Mouse (Mus musculus): ENCODE measurements at regions not wholly inside any gene's neighbourhood (a gene's known extent, or its start where the extent isn't known, plus 50 kb on each side); places are given as distances from the start of the nearest gene placed in this dataset.

- no peak for DNase-seq (ENCODE audit: extremely low spot score)
These were observed 179.9 kb upstream of the Il12b start for GRCm38 (mm10) chr11:44219971-44220370.

DNA sequence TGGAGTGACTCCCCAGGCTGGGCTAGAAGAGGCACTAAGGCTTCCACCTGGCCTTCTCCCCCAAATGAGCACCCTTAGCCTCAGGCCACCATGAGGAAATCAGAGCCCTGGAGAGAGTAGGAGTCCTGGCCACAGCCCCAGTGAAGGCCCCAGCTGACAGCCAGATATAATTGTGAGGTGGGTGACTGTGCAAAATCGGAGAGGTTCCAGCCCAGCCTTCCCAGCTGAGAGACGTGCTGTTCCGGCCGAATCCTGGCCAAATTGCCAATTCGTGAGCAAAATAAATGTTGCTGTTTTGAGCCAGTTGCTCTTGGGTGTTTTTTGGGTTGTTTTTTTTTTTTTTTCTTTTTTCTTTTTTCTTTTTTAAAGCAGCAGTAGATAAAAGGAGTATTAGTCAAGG lies 169.9 kb upstream of the Il12b start:
- no peak for DNase-seq (ENCODE audit: extremely low spot score)

DNA sequence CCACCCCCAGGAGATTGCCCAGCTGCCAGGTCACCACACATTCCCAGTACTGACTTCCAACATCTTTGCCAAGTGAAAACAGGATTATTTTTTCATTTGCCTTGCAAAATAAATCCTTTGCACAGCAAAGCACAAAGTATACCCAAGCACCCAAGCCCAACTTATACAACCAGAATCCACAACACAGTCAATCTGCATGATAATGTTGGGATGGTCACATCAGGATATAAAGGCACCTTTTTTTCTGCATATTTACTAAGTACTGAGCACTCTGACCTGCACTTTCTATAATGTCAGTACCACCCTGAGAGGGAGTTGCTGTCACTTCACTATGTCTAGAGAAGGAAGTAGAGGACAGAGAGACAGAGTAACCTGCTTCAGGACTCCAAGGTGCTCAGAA lies 164.4 kb upstream of the Il12b start:
- DNase-seq (ENCODE audit: extremely low spot score), result no peak

GRCm38 (mm10) chr11:44238051-44238450 lies 161.8 kb upstream of the Il12b start:
- DNase-seq (ENCODE audit: extremely low spot score), result no peak

GRCm38 (mm10) chr11:44238598-44238997 lies 161.3 kb upstream of the Il12b start:
- DNase-seq (ENCODE audit: extremely low spot score), result no peak

DNA sequence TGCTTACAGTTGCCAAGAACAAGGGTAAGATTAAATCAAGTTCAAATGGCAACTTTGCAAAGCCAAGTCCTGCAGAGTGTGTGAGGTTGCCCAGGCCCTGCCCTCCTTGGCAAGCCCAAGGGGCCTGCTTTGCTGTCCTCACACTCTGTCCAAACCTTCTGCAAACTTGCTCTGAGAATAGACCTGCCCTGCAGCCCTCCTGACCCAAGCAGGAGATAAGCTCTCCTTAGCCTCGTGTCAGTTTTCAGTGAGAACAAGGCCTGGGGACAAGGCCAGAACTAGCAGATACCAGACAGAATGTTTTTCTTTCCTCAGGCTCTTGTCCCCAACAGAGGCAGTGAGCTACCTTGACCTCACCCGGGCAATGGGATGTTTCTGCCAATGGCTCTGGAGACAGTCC lies 156.7 kb upstream of the Il12b start:
- no peak for DNase-seq (ENCODE audit: extremely low spot score)

GRCm38 (mm10) chr11:44251821-44252220 lies 148.0 kb upstream of the Il12b start:
- DNase-seq (ENCODE audit: extremely low spot score), result no peak

GRCm38 (mm10) chr11:44260376-44261111 lies 139.3 kb upstream of the Il12b start:
- DNase-seq (ENCODE audit: extremely low spot score), result no peak

DNA sequence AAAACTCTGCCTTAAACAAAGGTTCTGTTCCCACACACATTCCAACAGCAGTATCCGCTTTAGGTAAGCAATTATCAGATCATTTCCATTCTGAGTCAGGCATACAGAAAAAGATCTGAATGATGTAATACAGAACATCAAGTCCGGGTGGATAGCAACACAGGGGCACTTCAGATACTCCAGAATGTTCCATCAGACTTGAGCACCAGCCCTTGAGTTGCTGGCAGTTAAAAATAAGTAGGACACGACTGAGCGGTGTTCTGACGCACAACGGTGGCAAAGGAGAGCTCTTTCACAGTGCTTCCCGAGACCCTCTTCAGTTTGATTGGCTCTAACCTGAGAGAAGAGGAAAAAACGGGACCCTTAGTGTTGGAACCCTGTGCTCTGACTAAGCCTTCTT lies 138.2 kb upstream of the Il12b start:
- no peak for DNase-seq (ENCODE audit: extremely low spot score)

- no peak for DNase-seq (ENCODE audit: extremely low spot score)
These were observed 137.3 kb upstream of the Il12b start for GRCm38 (mm10) chr11:44262571-44262970.

DNA sequence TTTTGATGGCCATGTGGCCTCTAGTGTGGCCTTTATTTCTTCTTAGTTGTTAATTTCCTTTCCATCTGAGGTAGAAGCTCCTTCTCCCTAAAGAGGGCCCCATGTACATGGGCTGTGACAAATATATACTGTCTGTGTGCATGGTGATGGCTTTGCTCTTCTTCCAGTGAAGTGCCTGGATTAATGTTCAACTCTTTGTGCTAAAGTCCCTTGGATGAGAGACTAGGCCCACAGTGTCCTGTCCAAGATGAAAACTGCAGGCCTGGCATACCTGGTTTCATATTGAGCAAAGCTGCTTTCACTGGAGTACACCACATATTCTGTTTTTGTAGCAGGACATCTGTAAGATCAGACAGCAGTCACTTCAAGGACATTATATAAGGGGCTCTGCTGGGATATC lies 127.6 kb upstream of the Il12b start:
- no peak for DNase-seq (ENCODE audit: extremely low spot score)

DNA sequence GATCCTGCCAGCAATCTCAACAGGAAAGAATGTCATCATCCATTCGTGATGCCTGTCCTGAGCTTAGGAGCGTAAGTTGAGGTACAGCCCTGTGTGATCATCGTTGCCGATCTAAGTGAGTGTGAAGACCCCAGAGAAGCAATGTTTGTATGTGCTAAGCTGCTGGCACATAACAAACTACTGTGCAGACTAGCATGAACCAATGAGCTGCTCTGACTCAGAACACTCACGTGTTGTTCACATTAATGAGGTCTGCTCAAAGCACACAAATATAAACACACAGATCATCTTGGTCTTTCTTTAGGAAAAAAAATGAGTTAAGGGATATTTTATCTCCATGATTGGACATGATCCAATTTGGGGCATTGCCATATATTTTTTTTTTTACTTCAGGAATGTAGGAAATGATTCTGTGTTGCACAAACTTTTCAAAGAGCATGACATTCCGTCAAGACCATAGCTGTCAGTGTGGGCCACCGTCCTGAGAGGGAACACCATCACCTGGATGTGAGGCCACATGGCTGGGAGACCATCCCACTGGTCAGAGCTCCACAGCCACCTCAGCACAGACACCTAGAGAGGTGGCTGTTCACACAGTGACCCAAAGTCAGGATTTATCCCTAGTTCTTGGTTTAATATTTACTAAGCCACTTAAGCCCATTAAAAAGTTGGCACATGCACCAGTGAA lies 121.2 kb upstream of the Il12b start:
- DNase-seq (ENCODE audit: extremely low spot score), result no peak

- DNase-seq (ENCODE audit: extremely low spot score), result no peak
These were observed 113.9 kb upstream of the Il12b start for GRCm38 (mm10) chr11:44285961-44286360.

- no peak for DNase-seq (ENCODE audit: extremely low spot score)
These were observed 111.0 kb upstream of the Il12b start for GRCm38 (mm10) chr11:44288825-44289224.

GRCm38 (mm10) chr11:44303786-44304185 lies 96.1 kb upstream of the Il12b start:
- no peak for DNase-seq (ENCODE audit: extremely low spot score)

DNA sequence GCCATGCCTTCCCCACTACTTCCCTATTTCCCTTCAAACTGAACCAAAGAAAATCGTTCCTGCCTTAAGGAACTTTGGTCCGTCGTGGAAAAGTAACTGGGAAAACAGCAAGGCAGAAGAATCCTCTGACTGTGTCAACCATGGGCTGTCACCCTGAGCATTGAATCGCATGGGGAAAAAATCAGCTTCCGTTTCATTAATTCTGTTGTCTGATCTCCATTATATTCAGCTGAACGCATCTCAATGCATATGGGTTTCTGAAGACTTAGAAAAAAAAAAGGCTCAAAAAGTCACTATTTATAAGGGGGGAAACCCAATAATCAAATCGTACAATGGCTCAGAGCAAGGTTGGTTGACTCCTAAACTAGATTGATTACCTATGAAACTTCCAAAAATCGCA lies 83.8 kb upstream of the Il12b start:
- no peak for DNase-seq (ENCODE audit: extremely low spot score)

DNA sequence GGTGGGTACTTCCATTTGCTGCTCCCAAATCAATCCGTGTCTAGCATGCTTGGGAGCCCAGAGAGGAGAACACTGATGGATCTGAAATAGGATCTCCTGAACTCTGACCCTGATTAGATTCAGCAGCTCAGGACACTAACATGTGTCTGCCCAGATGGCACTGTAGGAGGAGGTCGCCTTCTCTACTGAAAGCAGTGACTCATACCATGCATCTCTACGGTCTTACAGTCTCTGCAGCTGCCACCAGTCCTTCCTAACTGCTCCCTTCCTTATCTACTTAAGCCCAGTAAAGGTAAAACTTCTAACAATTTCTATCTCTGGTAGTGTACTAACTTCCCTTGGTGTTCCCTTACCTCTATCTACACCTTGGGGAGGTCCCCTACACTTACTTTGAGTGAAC lies 80.7 kb upstream of the Il12b start:
- DNase-seq (ENCODE audit: extremely low spot score), result no peak

- no peak for DNase-seq (ENCODE audit: extremely low spot score)
These were observed 76.5 kb upstream of the Il12b start for GRCm38 (mm10) chr11:44323314-44323713.

DNA sequence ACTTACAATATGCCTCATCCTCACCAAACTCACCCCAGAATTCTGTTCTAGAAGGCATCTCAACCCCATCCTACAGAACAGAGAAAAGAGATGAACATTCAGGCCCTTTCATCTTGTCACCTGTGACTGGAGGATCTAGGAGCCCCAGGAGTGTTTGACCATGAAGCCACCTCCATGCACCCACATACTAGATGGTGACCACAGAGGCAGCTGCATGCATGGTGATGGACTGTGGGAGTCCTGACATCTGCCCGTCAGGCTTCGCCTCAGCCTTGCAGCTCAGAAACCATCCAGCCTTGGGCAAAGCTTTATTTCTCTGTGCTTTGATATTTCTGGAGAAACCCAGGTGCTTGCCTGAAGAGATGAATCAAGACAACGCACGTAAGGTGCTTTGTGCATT lies 74.8 kb upstream of the Il12b start:
- DNase-seq (ENCODE audit: extremely low spot score), result no peak

DNA sequence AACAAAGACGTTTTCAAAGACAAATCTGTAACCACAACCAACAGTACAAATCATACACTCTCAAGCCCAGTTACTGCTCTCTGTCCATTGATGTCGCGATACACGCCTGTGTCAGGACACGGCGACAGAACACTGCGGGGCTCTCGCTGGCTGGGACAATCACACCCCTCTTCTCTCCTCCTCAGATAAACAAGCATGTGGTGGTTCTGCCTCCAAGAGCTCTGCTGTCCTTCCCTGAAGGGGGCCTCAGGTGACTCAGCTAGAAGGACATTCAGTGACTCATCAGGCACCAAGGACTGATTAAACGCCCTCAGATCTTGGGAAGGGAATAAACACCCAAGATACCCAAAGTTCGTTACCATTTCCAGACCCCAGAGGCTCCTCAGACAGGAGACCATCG lies 74.3 kb upstream of the Il12b start:
- DNase-seq (ENCODE audit: extremely low spot score), result no peak

GRCm38 (mm10) chr11:44329503-44329902 lies 70.4 kb upstream of the Il12b start:
- DNase-seq (ENCODE audit: extremely low spot score), result no peak

GRCm38 (mm10) chr11:44330438-44330837 lies 69.4 kb upstream of the Il12b start:
- no peak for DNase-seq (ENCODE audit: extremely low spot score)

Data from embryo, embryonic 9.5 days (tissue).